Mouse (Mus musculus) thymus, adult 18-20 months (tissue): ENCODE results near the gene Gm21973.

Experiments
- DNase-seq, 2 experiments: peaks; one replicate each; pipeline ENCODE4 v3.0.0; 2022; ENCODE audit warnings: mixed read lengths in 2 of 2

The Gm21973 gene

DNA sequence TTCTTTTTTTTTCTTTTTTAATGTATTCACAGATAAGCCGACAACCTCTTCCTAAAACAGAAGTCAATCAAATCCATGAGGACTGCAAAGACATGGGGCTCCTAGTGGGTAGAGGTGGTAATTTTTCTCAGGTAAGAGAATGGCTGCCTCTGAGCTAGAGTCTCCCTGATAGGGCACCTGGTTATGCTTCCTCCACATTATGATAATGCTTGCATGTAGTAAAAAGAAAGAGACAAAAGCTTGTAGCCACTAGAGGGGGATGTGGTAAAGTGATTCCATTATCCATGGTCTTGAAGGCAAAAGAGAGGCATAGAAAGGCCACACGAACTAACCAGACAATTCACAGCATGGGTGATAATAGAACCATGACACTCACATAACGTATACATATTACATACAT, 75.2 kb downstream of the Gm21973 start:
- DNase-seq = no peak

DNA sequence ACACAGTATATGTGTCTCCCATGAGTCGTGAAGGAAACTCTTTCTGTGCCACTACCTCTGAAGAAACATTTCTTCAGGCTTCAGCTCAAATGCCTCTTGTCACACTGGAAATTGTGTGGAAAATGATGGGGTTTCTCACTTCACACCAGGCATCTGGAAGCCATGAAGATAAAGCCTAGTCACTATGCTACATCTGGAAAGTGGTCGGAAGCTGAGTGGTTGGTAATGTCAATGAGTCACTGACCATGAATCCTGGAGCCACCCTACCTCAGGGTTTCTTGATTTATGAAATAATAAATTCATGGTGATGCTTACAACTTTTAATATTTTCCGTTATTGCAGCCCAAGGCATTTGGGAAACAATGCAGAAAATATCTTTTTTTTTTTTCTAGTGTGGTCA, 84.7 kb downstream of the Gm21973 start:
- no peak for DNase-seq

DNA sequence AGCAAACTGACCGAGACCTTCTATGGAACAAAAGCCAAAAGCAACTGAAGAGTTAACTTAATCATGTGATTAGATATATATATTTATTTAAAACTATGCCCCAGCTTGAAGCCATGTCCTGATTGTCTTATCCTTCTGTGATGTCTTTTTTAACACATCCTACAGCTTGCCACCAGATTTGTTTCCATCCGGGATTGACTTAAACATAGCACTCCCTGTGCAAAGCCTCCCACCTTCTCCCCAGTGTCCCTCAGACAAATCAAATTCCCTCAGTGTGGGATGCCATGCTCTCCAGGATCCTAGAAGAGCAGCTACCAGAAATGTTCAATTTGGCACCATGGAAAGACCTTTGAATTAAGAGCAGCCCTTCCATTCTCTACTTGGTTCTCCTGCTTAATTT, 85.7 kb downstream of the Gm21973 start:
- DNase-seq = no peak

DNA sequence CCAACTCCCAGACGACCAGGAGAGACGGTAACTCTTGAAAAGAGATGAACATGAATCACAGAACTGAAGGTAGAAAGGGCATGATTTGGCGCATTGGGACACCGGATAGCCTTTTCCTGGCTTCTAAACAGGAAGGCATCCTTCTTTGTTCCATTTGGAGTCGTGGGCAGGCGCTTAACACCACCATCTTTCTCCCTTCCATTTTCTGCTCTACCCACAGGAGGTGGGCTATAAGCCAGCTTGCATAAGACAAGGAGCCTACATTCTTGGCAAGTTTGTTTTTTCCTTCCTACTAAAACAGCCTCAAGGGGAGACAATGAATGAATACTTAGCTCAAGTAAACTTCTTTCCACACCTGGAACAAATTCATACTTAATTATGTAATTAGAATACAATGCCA, 88.5 kb downstream of the Gm21973 start:
- DNase-seq = no peak

DNA sequence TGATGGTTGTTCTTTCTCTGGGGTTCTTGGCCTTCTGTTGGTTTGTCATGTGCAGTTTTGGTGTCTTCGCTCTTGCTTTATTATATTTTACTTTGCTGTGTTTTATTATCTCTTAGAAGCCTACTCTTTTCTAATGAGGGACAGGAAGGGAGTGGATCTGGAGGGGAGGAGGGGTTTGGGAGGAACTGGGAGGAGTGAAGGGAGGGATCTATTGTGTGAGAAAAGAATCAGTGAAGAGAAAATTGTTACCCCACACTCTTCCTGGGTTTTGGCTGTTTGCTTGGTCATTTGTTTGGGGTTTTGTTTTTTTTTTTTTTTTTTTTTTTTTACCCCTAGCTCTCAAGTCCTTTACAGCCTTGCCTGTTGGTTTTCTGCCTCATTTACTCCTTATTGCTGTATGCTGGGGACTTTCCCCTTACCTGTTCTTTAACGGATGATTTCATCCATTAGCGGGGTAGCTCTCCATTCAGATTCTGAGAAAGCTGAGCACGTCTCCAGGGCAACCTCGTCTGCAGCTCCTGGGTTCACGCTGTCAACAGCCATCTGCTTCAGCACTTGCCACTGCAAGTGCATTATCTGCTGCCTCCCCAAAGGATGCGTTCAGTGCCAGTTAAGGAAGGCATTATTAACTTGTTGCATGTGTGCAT, 96.1 kb downstream of the Gm21973 start:
- no peak for DNase-seq

DNA sequence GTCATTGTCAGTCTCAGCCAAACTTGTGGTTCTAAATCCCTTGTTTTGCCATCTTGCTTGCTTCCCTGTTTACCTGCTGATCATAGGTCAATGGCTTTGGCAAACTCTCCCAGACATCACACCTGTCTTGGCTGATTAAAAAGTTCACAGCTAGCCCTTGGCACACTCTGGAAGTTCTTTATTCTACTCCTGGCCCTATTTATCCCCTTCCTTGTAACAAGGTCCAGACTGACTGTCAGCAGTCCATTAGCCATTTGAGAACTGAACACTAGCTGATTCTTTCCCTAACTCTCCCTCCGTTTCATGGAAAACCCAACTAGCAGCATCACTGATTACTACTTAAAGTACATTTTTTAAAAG, 96.6 kb downstream of the Gm21973 start:
- no peak for DNase-seq
